Mouse (Mus musculus) liver, embryonic 11.5 days (tissue): ENCODE results near the gene Slx4. TPM values are rescaled to one million over a fixed set of nuclear protein-coding genes. Genes with fewer than 3 reads are reported as not detected.
"Not testable (repeated sequence)": the region's sequence is repeated elsewhere in the genome, so short reads cannot be mapped to it uniquely, and the experiment has no call there.

ENCODE experiments used
- ATAC-seq: fragments of 200-750 bp; cut with Nextera tagmentation; replicated peaks from 2 replicates; pipeline ENCODE4 v1.8.0; 2017; ENCODE audit warnings: moderate number of reproducible peaks, mild to moderate bottlenecking, moderate TSS enrichment, moderate library complexity; ENCODE audit not compliant: low FRiP score
- DNase-seq: peaks from one replicate; pipeline ENCODE4 v3.0.0-alpha.2; 2017; ENCODE audit warnings: low spot score
- H3K27ac ChIP-seq: fragments of 300-500 bp; sonication (generic); 2 replicates; pipeline ENCODE4 v1.5.1; 2014; ENCODE audit warnings: mild to moderate bottlenecking, low read depth, low read length, control low read depth
- H3K27me3 ChIP-seq: fragments of 300-500 bp; sonication (generic); replicated peaks from 2 replicates; pipeline ENCODE4 v1.6.1; 2014; ENCODE audit warnings: low read length, mixed read lengths; ENCODE audit not compliant: control insufficient read depth, insufficient read depth
- H3K36me3 ChIP-seq: fragments of 300-500 bp; sonication (generic); 2 replicates; pipeline ENCODE4 v1.6.1; 2014; ENCODE audit warnings: mild to moderate bottlenecking, low read length, moderate library complexity, mixed read lengths; ENCODE audit not compliant: control insufficient read depth, insufficient read depth
- H3K4me1 ChIP-seq: fragments of 300-500 bp; sonication (generic); replicated peaks from 2 replicates; pipeline ENCODE4 v1.6.1; 2014; ENCODE audit warnings: low read length, mixed read lengths; ENCODE audit not compliant: control insufficient read depth, insufficient read depth
- H3K4me2 ChIP-seq: fragments of 300-500 bp; sonication (generic); 2 replicates; pipeline ENCODE4 v1.6.1; 2014; ENCODE audit warnings: mild to moderate bottlenecking, control low read depth, moderate library complexity
- H3K4me3 ChIP-seq: fragments of 300-500 bp; sonication (generic); 2 replicates; pipeline ENCODE4 v1.5.1; 2014; ENCODE audit warnings: low read depth, low read length, control low read depth
- H3K9ac ChIP-seq: fragments of 300-500 bp; sonication (generic); 2 replicates; pipeline ENCODE4 v1.6.1; 2014; ENCODE audit warnings: low read depth, low read length, control low read depth
- H3K9me3 ChIP-seq: fragments of 300-500 bp; sonication (generic); 2 replicates; pipeline ENCODE4 v1.6.1; 2016; ENCODE audit warnings: low read length, inconsistent platforms, mixed read lengths; ENCODE audit not compliant: control insufficient read depth
- WGBS: fragments of 180-500 bp; shearing (Covaris S2); extraction: QIAGEN DNeasy Blood & Tissue Kit; methylation state at CpG from one replicate; pipeline ENCODE4 v1.1.7; 2014; 5-methylcytosine and 5-hydroxymethylcytosine counted together
- polyA plus RNA-seq: library from polyadenylated mRNA; unstranded; fragments of >200 nt; fragmentation: Nextera tagmentation; extraction: Ambion mirVana; gene quantifications from 2 replicates; pipeline ENCODE4 v1.2.1, GENCODE M21; 2014

Gene Slx4
- polyA plus RNA-seq, 1 experiment from 2014 or later, result 21.3 TPM

DNA sequence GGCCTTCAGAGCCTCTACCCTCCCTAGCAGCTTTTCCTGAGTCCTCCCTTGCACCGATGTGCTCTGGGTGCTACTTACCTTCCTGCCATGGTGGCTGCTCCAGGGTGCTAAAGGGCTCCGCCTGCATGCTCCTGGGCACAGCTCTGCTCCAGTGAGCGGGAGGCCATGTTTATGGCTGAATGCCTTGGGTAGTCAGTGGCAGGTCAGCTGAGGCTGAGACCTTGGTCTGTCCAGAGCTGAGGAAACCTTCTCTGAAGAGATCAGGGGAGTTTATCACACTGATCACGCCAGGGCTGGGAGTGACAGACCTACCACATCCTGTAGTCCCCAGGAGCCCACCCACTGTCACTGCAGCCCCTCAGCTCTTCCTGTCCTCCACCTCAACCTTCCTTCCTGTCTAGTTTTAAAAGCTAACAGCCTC lies 27.3 kb downstream of the Slx4 start, which contains the start of gene Nlrc3:
Gene Nlrc3 (minus strand): TSS at position 382 of the 421 bp plus-strand sequence.
- H3K4me1 ChIP-seq, result peaks cover 12% of the 10 kb centered on the region; the same call in 1 of the 2 replicates
- H3K9me3 ChIP-seq, result no peaks in the 10 kb centered on the region
- H3K4me2 ChIP-seq, result no peak within 1 kb of the TSS
- 42% methylated on average over 4 of the region's 4 CpGs for WGBS
- ATAC-seq (peak; percentile 49), DNase-seq (no peak)
- no peak within 1 kb of the TSS for H3K9ac ChIP-seq
- no peak within 1 kb of the TSS for H3K4me3 ChIP-seq
- no peaks in the 10 kb centered on the region for H3K27me3 ChIP-seq
- H3K36me3 ChIP-seq, result peaks cover 25% of the 10 kb centered on the region
- no peak within 1 kb of the TSS for H3K27ac ChIP-seq

- 51% methylated on average over 7 of the region's 7 CpGs for WGBS
- ATAC-seq, result peak; percentile 70
- H3K4me2 ChIP-seq, result no peak overlapping the region
Observed at GRCm38 (mm10) chr16:3975658-3976057, 27.9 kb downstream of the Slx4 start.

GRCm38 (mm10) chr16:3974456-3974855 lies 29.1 kb downstream of the Slx4 start:
- H3K4me2 ChIP-seq, DNase-seq, H3K27ac ChIP-seq, H3K36me3 ChIP-seq, H3K9me3 ChIP-seq, H3K4me3 ChIP-seq, ATAC-seq, H3K9ac ChIP-seq, H3K27me3 ChIP-seq: not testable (repeated sequence)
- WGBS, result 85% methylated on average over 19 of the region's 19 CpGs
- H3K4me1 ChIP-seq, result peaks cover 12% of the 10 kb centered on the region; the same call in 1 of the 2 replicates

More at GRCm38 (mm10) chr16:3975658-3976057, 27.9 kb downstream of the Slx4 start:
- H3K9ac ChIP-seq, result no peak overlapping the region
- no peak overlapping the region for H3K4me3 ChIP-seq
- peaks cover 19% of the 10 kb centered on the region for H3K36me3 ChIP-seq
- H3K9me3 ChIP-seq, result no peaks in the 10 kb centered on the region
- H3K4me1 ChIP-seq, result peaks cover 12% of the 10 kb centered on the region; the same call in 1 of the 2 replicates
- H3K27me3 ChIP-seq, result no peaks in the 10 kb centered on the region
- no peak overlapping the region for H3K27ac ChIP-seq
- DNase-seq, result no peak

GRCm38 (mm10) chr16:3965534-3965933 lies 38.0 kb downstream of the Slx4 start:
- Histone ChIP-seq H3K36me3 (no peaks in the 10 kb centered on the region), H3K9me3 (no peaks in the 10 kb centered on the region), H3K4me1 (no peaks in the 10 kb centered on the region), H3K27me3 (no peaks in the 10 kb centered on the region), H3K4me2 (no peak overlapping the region), H3K9ac (no peak overlapping the region), H3K27ac (no peak overlapping the region), H3K4me3 (no peak overlapping the region)
- WGBS, result 89% methylated on average over 3 of the region's 3 CpGs
- no peak for DNase-seq
- no peak for ATAC-seq

GRCm38 (mm10) chr16:3964990-3965389 lies 38.6 kb downstream of the Slx4 start:
- H3K9me3 ChIP-seq, result no peaks in the 10 kb centered on the region
- H3K4me2 ChIP-seq, result no peak overlapping the region
- H3K36me3 ChIP-seq, result no peaks in the 10 kb centered on the region
- ATAC-seq (no peak; the same call in 1 of the 2 replicates), DNase-seq (no peak)
- no peaks in the 10 kb centered on the region for H3K27me3 ChIP-seq
- no peak overlapping the region for H3K4me3 ChIP-seq
- no peaks in the 10 kb centered on the region for H3K4me1 ChIP-seq
- H3K9ac ChIP-seq, result no peak overlapping the region
- 78% methylated on average over 10 of the region's 10 CpGs for WGBS
- no peak overlapping the region for H3K27ac ChIP-seq

GRCm38 (mm10) chr16:3959261-3959660 lies 44.3 kb downstream of the Slx4 start:
- 54% methylated on average over 2 of the region's 2 CpGs for WGBS
- Histone ChIP-seq H3K36me3 (no peaks in the 10 kb centered on the region), H3K27me3 (no peaks in the 10 kb centered on the region), H3K9me3 (no peaks in the 10 kb centered on the region), H3K4me1 (no peaks in the 10 kb centered on the region), H3K4me3 (no peak overlapping the region), H3K9ac (no peak overlapping the region), H3K4me2 (no peak overlapping the region), H3K27ac (no peak overlapping the region)
- DNase-seq (no peak), ATAC-seq (no peak)

GRCm38 (mm10) chr16:3956369-3956768 lies 47.2 kb downstream of the Slx4 start:
- no peak overlapping the region for H3K27ac ChIP-seq
- 84% methylated on average over 6 of the region's 6 CpGs for WGBS
- H3K4me3 ChIP-seq, result no peak overlapping the region
- no peaks in the 10 kb centered on the region for H3K27me3 ChIP-seq
- DNase-seq, result no peak
- no peaks in the 10 kb centered on the region for H3K9me3 ChIP-seq
- H3K4me1 ChIP-seq, result no peaks in the 10 kb centered on the region
- no peak overlapping the region for H3K9ac ChIP-seq
- H3K36me3 ChIP-seq, result no peaks in the 10 kb centered on the region
- no peak overlapping the region for H3K4me2 ChIP-seq
- no peak for ATAC-seq

GRCm38 (mm10) chr16:3951141-3951540 lies 52.4 kb downstream of the Slx4 start:
- Histone ChIP-seq H3K9me3 (no peaks in the 10 kb centered on the region), H3K36me3 (no peaks in the 10 kb centered on the region), H3K27me3 (no peaks in the 10 kb centered on the region), H3K4me3 (no peak overlapping the region), H3K4me1 (no peaks in the 10 kb centered on the region), H3K4me2 (no peak overlapping the region), H3K27ac (no peak overlapping the region), H3K9ac (no peak overlapping the region)
- DNase-seq (no peak), ATAC-seq (no peak)
- 93% methylated on average over 1 of the region's 1 CpGs for WGBS

DNA sequence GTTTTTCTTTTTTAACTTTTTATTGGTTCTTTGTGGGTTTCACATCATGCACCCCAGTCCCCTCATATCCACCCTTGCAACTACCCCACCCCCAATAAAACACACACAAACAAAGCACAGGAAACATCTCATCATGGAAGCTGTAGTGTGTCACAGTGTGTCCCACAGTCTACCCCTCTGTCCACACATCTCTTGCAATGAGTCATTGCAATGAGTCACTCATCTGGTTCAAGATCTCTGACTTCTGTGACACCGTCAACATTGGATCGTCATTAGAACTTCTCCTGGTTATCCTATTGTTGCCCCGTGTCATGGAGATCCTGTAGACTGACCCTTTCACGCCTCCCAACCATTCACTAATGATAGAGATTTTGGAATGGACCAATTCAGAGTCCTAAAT lies 68.9 kb downstream of the Slx4 start:
- peaks cover 16% of the 10 kb centered on the region for H3K36me3 ChIP-seq
- no peaks in the 10 kb centered on the region for H3K4me1 ChIP-seq
- no peaks in the 10 kb centered on the region for H3K27me3 ChIP-seq
- H3K9ac ChIP-seq, result no peak overlapping the region
- H3K9me3 ChIP-seq, result no peaks in the 10 kb centered on the region
- no peak overlapping the region for H3K27ac ChIP-seq
- H3K4me2 ChIP-seq, result no peak overlapping the region
- no peak overlapping the region for H3K4me3 ChIP-seq
- DNase-seq (no peak), ATAC-seq (no peak)
- WGBS, result 83% methylated on average over 4 of the region's 4 CpGs
